In genomic region chr14:75138503-75138902, GRCm38 (mm10) we compare ENCODE assay signal across 14 mouse cellular contexts. TPM values are rescaled to one million over a fixed set of nuclear protein-coding genes. Genes with fewer than 3 reads are reported as not detected.
DNase-seq lines count a peak whose midpoint lies in the region; ATAC-seq and TF ChIP-seq lines count a peak whose summit lies in the region.
"Had no signal": no experiment of that assay in that cellular context is flagged by ENCODE, and none has a peak within 500 bp of the region (broad histone marks: within the 10 kb centered on the region; RNA-seq: fewer than 3 reads in every experiment).

No protein-coding gene starts in this region.

- peak; percentile 97 for TF ChIP-seq EP300 in MEL (IDR thresholded peaks at IDR 0.05; ENCODE audit: low read depth in 1 of 2, low read length in 2 of 2)

- peak; percentile 8 for DNase-seq in embryo, embryonic 10 days (ENCODE audit: low spot score)
- DNase-seq in embryo, embryonic 9.5 days (ENCODE audit: extremely low spot score): no peak
- peak; percentile 96 for DNase-seq in MEL (ENCODE audit: low read depth, low spot score)
- DNase-seq in adrenal gland, adult 8-10 months: no peak
- no peak for DNase-seq in thymus, postnatal 0 days (ENCODE audit: low spot score)
- DNase-seq in ovary, postnatal 14 days (ENCODE audit: low spot score): no peak
- DNase-seq: cerebellum, adult 2 months; gastrocnemius, postnatal 14 days had no signal

- TF ChIP-seq CTCF in MEL (IDR thresholded peaks at IDR 0.05 in 2 of 3, conservative IDR thresholded peaks at IDR 0.05 in 1 of 3; ENCODE audit: control insufficient read depth in 1 of 3, insufficient read depth in 1 of 3, low read depth in 2 of 3, low read length in 3 of 3, poor library complexity in 1 of 3, severe bottlenecking in 1 of 3): no peak

- peak overlapping the region; percentile 41; the same call in 1 of the 2 replicates for H3K9ac ChIP-seq in MEL (ENCODE audit: control insufficient read depth, low read depth, low read length, poor library complexity, severe bottlenecking)
- H3K9ac ChIP-seq: hindbrain, embryonic 12.5 days had no signal

- H3K27ac ChIP-seq in MEL (ENCODE audit: control insufficient read depth, low read depth, low read length): peak overlapping the region; percentile 79
- H3K27ac ChIP-seq: forebrain, embryonic 10.5 days; hindbrain, embryonic 12.5 days; kidney, postnatal 0 days; left cerebral cortex, adult 2 months had no signal

- H3K4me1 ChIP-seq in MEL (ENCODE audit: control insufficient read depth in 1 of 2, insufficient read depth in 2 of 2, low read length in 2 of 2): peaks cover 10 to 20% of the 10 kb centered on the region in 2 experiments
- peaks cover 50% of the 10 kb centered on the region for H3K4me1 ChIP-seq in erythroblast, embryonic 14.5 days (ENCODE audit: control insufficient read depth)
- H3K4me1 ChIP-seq: hindbrain, embryonic 12.5 days had no signal

- TF ChIP-seq POLR2A in MEL (IDR thresholded peaks at IDR 0.05; ENCODE audit: control insufficient read depth in 1 of 2, insufficient read depth in 1 of 2, low read depth in 1 of 2, low read length in 2 of 2, poor library complexity in 1 of 2): 0 out of 4 replicates have a peak, but pooled peaks of 1 of the 2 experiments have one; percentile 28

- TF ChIP-seq RAD21 in MEL (IDR thresholded peaks at IDR 0.05; ENCODE audit: low read depth, low read length): no peak

- H3K4me3 ChIP-seq in MEL (ENCODE audit: control insufficient read depth in 1 of 2, insufficient read depth in 1 of 2, low read depth in 2 of 2, low read length in 2 of 2): peak overlapping the region; percentile 27 to 46; a peak in 3 of 4 replicates
- H3K4me3 ChIP-seq in erythroblast, embryonic 14.5 days (replicated peaks): peak overlapping the region; percentile 49
- H3K4me3 ChIP-seq: forebrain, embryonic 10.5 days; hindbrain, embryonic 12.5 days; left cerebral cortex, adult 2 months had no signal

- H3K9me3 ChIP-seq in MEL (replicated peaks; ENCODE audit: insufficient read depth, low read length): no peaks in the 10 kb centered on the region
- H3K9me3 ChIP-seq in erythroblast, embryonic 14.5 days (ENCODE audit: control insufficient read depth, low read length): no peaks in the 10 kb centered on the region
- H3K9me3 ChIP-seq: forebrain, embryonic 10.5 days; hindbrain, embryonic 12.5 days had no signal

- peak; percentile 99 for ATAC-seq in megakaryocyte-erythroid progenitor cell, adult 5-6 weeks (replicated peaks; ENCODE audit: low FRiP score, low TSS enrichment, poor library complexity, severe bottlenecking)

- peaks cover 0 to 2% of the 10 kb centered on the region in 2 experiments; a peak in 2 of 4 replicates for H3K27me3 ChIP-seq in MEL (ENCODE audit: control insufficient read depth in 1 of 2, insufficient read depth in 2 of 2, low read length in 2 of 2)
- peaks cover 23% of the 10 kb centered on the region for H3K27me3 ChIP-seq in erythroblast, embryonic 14.5 days (ENCODE audit: control insufficient read depth)
- H3K27me3 ChIP-seq: hindbrain, embryonic 12.5 days had no signal

- peaks cover 0 to 26% of the 10 kb centered on the region in 2 experiments; a peak in 2 of 4 replicates for H3K36me3 ChIP-seq in MEL (ENCODE audit: control insufficient read depth in 1 of 2, insufficient read depth in 2 of 2, low read length in 2 of 2)
- no peaks in the 10 kb centered on the region for H3K36me3 ChIP-seq in erythroblast, embryonic 14.5 days (ENCODE audit: control insufficient read depth)
- H3K36me3 ChIP-seq: forebrain, embryonic 10.5 days; hindbrain, embryonic 12.5 days had no signal

- H3K79me2 ChIP-seq in MEL (ENCODE audit: control insufficient read depth, insufficient read depth, low read length, poor library complexity): no peaks in the 10 kb centered on the region

TF ChIP-seq in MEL, 35 proteins besides CTCF, POLR2A, EP300 and RAD21:
- peak; percentile 94 for TF ChIP-seq RCOR1 (IDR thresholded peaks at IDR 0.05; ENCODE audit: low read depth, low read length)
- no peak for TF ChIP-seq USF2 (IDR thresholded peaks at IDR 0.05; ENCODE audit: borderline replicate concordance in 1 of 2, insufficient read depth in 1 of 2, low read depth in 1 of 2, low read length in 2 of 2)
- TF ChIP-seq NELFE (IDR thresholded peaks at IDR 0.05; ENCODE audit: low read depth, low read length): no peak
- TF ChIP-seq JUND (IDR thresholded peaks at IDR 0.05; ENCODE audit: low read depth, low read length): 0 out of 2 replicates have a peak, but pooled peaks have one; percentile 45
- TF ChIP-seq POLR2AphosphoS5 (IDR thresholded peaks at IDR 0.05; ENCODE audit: borderline replicate concordance, low read depth, low read length): no peak
- 0 out of 2 replicates have a peak, but pooled peaks have one; percentile 36 for TF ChIP-seq ZNF384 (IDR thresholded peaks at IDR 0.05; ENCODE audit: low read depth, low read length)
- no peak for TF ChIP-seq E2F4 (IDR thresholded peaks at IDR 0.05; ENCODE audit: borderline replicate concordance, low read depth, low read length)
- TF ChIP-seq GATA1 (IDR thresholded peaks at IDR 0.05; ENCODE audit: low read depth, low read length): peak; percentile 98
- TF ChIP-seq SMC3 (IDR thresholded peaks at IDR 0.05; ENCODE audit: low read depth, low read length): 0 out of 2 replicates have a peak, but pooled peaks have one; percentile 10
- TF ChIP-seq SIN3A (IDR thresholded peaks at IDR 0.05; ENCODE audit: low read length): peak; percentile 81
- TF ChIP-seq MYB (IDR thresholded peaks at IDR 0.05; ENCODE audit: low read depth, low read length): 0 out of 2 replicates have a peak, but pooled peaks have one; percentile 20
- TF ChIP-seq KAT2A (conservative IDR thresholded peaks at IDR 0.05; ENCODE audit: low read depth, low read length): peak; percentile 47; the same call in 1 of the 2 replicates
- no peak; the same call in 1 of the 2 replicates for TF ChIP-seq NRF1 (IDR thresholded peaks at IDR 0.05; ENCODE audit: insufficient read depth, low read depth, low read length, poor library complexity, severe bottlenecking)
- TF ChIP-seq ELF1 (IDR thresholded peaks at IDR 0.05; ENCODE audit: low read depth, low read length): 0 out of 2 replicates have a peak, but pooled peaks have one; percentile 36
- peak; percentile 31; the same call in 1 of the 2 replicates for TF ChIP-seq MAFK (IDR thresholded peaks at IDR 0.05; ENCODE audit: borderline replicate concordance, low read depth, low read length)
- peak; percentile 31; the same call in 1 of the 2 replicates for TF ChIP-seq MEF2A (IDR thresholded peaks at IDR 0.05; ENCODE audit: extremely low read depth, insufficient replicate concordance, low read depth, low read length, poor library complexity, severe bottlenecking)
- TF ChIP-seq POLR2AphosphoS2 (IDR thresholded peaks at IDR 0.05; ENCODE audit: low read length): 0 out of 2 replicates have a peak, but pooled peaks have one; percentile 50
- TF ChIP-seq UBTF (IDR thresholded peaks at IDR 0.05; ENCODE audit: borderline replicate concordance, insufficient read depth, low read depth, low read length): 0 out of 2 replicates have a peak, but pooled peaks have one; percentile 44
- TF ChIP-seq TCF12 (IDR thresholded peaks at IDR 0.05; ENCODE audit: low read depth, low read length): peak; percentile 99
- TF ChIP-seq TBP (IDR thresholded peaks at IDR 0.05; ENCODE audit: low read depth, low read length): peak; percentile 46; the same call in 1 of the 2 replicates
- TF ChIP-seq USF1 (IDR thresholded peaks at IDR 0.05; ENCODE audit: low read depth, low read length): 0 out of 2 replicates have a peak, but pooled peaks have one; percentile 15
- TF ChIP-seq CHD2 (IDR thresholded peaks at IDR 0.05; ENCODE audit: low read length): peak; percentile 9; the same call in 1 of the 2 replicates
- TF ChIP-seq ETS1 (IDR thresholded peaks at IDR 0.05; ENCODE audit: low read depth, low read length): peak; percentile 92
- peak; percentile 76 for TF ChIP-seq MYC (IDR thresholded peaks at IDR 0.05; ENCODE audit: low read depth, low read length)
- peak; percentile 79 for TF ChIP-seq MXI1 (IDR thresholded peaks at IDR 0.05; ENCODE audit: low read depth, low read length)
- no peak for TF ChIP-seq GABPA (IDR thresholded peaks at IDR 0.05; ENCODE audit: low read depth, low read length)
- peak; percentile 40; the same call in 1 of the 2 replicates for TF ChIP-seq MAZ (IDR thresholded peaks at IDR 0.05; ENCODE audit: low read depth, low read length)
- peak; percentile 76 for TF ChIP-seq BHLHE40 (IDR thresholded peaks at IDR 0.05; ENCODE audit: borderline replicate concordance, low read depth, low read length)
- peak; percentile 98 for TF ChIP-seq TAL1 (IDR thresholded peaks at IDR 0.05; ENCODE audit: low read length)
- no peak for TF ChIP-seq CHD1 (IDR thresholded peaks at IDR 0.05; ENCODE audit: low read depth, low read length)
- no peak; the same call in 1 of the 2 replicates for TF ChIP-seq HCFC1 (IDR thresholded peaks at IDR 0.05; ENCODE audit: low read depth, low read length)
- peak; percentile 84; the same call in 1 of the 2 replicates for TF ChIP-seq MAX (IDR thresholded peaks at IDR 0.05; ENCODE audit: low read length)
- peak; percentile 63; the same call in 1 of the 2 replicates for TF ChIP-seq ZKSCAN1 (IDR thresholded peaks at IDR 0.05; ENCODE audit: low read depth, low read length)

RNA-seq across cellular contexts. Expression of gene Lcp1, which starts 7.6 kb away (rescaled TPM):
- 11.0 and 23.7 TPM in 2 replicates for total RNA-seq in MEL (2012; rRNA removed)
- polyA plus RNA-seq in MEL (2012; ENCODE audit: insufficient read depth in 1 of 2, insufficient read length in 2 of 2, low read depth in 1 of 2, low replicate concordance in 2 of 2, missing spikeins in 1 of 2): 10 to 100 TPM in 1 of 2 experiments, not detected in 1; 20.3 TPM
- 0.15 and 0.19 TPM in 2 replicates for polyA plus RNA-seq in erythroblast, embryonic 14.5 days (2012)
- total RNA-seq in megakaryocyte-erythroid progenitor cell, adult 5-6 weeks (2014; fragmentation: Nextera tagmentation): 21.1 and 39.8 TPM in 2 replicates
- 29.1 and 29.8 TPM in 2 replicates for total RNA-seq in megakaryocyte-erythroid progenitor cell, adult 5-6 weeks (2017)
- 10 to 100 TPM; 17.9 to 35.1 (median 25.2) TPM for total RNA-seq in adrenal gland, adult 8-10 months (2022)
- 177 and 212 TPM in 2 replicates for polyA plus RNA-seq in thymus, postnatal 0 days (2015; fragmentation: Nextera tagmentation; extraction: Ambion mirVana)

RNA-seq across cellular contexts. Expression of gene Lrrc63, which starts 7.8 kb away (rescaled TPM):
- not detected in 2 replicates for total RNA-seq in MEL (2012; rRNA removed)
- not detected for polyA plus RNA-seq in MEL (2012; ENCODE audit: insufficient read depth in 1 of 2, insufficient read length in 2 of 2, low read depth in 1 of 2, low replicate concordance in 2 of 2, missing spikeins in 1 of 2)
- polyA plus RNA-seq in erythroblast, embryonic 14.5 days (2012): not detected in 2 replicates
- total RNA-seq in megakaryocyte-erythroid progenitor cell, adult 5-6 weeks (2014; fragmentation: Nextera tagmentation): not detected in 2 replicates
- total RNA-seq in megakaryocyte-erythroid progenitor cell, adult 5-6 weeks (2017): not detected in 2 replicates
- total RNA-seq in adrenal gland, adult 8-10 months (2022): under 1 TPM in 1 of 4 experiments, not detected in 3; 0.22 TPM
- 0.06 and 0.09 TPM in 2 replicates for polyA plus RNA-seq in thymus, postnatal 0 days (2015; fragmentation: Nextera tagmentation; extraction: Ambion mirVana)
- total RNA-seq: gastrocnemius, postnatal 14 days; left cerebral cortex, adult 2 months had no signal
- polyA plus RNA-seq: kidney, postnatal 0 days had no signal

Comparison
In these comparisons a context has a peak if more than half of its experiments do, and no peak if none do; other contexts are left out.
1. DNase-seq: peak in embryo, embryonic 10 days (single experiment) and MEL (single experiment); none in embryo, embryonic 9.5 days (single experiment), adrenal gland, adult 8-10 months (single experiment), thymus, postnatal 0 days (single experiment) and ovary, postnatal 14 days (single experiment).